Mouse (Mus musculus) cerebellum, adult 9-11 months (tissue): Measurements from ENCODE around the gene Adamts14.
A peak's percentile ranks its signal among the peaks of the same experiment; 100 is the strongest.

Source experiments
- DNase-seq: peaks from one replicate; pipeline ENCODE4 v3.0.0; 2022

Gene Adamts14

DNA sequence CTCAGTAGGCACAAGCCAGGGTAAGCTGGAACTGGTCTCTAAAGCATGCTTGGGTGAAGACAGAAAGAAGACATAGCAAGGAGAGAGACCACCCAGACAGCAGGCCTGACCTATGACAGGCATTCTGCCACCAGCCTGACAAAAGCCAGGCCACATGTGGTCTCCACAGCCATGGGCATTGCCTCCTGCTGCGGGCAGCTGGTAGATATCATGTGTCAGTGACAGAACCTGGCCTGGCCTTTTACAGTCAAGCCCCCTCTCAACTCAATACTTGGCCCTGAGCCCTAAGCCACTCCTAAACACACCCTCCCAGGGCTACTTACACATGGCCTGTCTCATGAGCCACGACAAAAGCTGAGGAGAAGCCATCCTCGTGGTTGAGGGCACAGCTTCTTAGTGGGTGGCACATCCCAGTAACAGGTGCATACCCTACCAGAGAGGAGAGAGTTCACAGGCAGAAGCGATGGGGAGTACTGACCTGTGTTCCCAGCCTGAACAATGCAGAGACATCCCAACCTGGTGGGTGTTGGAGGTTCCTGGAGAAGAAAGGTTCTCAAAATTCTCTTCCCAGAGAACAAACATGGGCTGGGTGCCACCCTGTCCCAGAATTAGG, 46.3 kb downstream of the Adamts14 start:
- no peak for DNase-seq

DNA sequence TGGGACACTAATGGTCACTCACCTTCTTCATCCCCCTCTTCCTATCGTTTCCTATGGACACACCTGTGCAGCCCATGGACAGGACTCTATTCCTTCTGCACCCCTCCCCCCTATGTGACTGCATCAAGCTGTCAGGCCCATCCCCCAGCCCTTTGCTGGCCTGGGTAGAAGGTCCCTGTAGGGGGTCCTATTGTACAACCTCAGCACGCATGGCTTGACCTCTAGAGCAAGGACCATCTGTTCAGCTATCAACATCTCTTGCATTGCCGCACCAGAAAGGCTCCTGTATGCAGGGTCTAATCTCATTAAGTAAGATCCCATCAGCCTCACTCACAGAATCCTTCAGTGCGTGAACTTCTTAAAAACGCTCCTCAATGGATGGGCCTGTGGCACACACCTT, 47.5 kb downstream of the Adamts14 start:
- DNase-seq: no peak

DNA sequence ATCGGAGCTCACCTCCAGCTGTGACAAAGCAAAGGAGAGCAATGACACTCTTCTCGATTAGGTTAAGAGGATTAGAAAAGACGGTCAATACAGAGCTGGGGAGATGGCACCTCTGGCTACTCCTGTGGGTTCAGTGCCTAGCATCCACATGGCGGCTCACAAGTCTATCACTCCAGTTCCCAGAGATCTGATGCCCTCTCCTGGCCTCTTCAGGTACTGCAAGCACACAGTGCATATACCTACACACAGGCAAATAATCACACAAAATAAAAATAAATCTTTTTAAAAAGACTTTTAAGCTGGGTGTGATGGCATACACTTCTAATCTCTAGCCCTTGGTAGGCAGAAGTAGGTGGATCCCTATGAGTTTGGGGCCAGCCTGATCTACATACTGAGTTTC, 53.9 kb downstream of the Adamts14 start:
- DNase-seq: no peak

DNA sequence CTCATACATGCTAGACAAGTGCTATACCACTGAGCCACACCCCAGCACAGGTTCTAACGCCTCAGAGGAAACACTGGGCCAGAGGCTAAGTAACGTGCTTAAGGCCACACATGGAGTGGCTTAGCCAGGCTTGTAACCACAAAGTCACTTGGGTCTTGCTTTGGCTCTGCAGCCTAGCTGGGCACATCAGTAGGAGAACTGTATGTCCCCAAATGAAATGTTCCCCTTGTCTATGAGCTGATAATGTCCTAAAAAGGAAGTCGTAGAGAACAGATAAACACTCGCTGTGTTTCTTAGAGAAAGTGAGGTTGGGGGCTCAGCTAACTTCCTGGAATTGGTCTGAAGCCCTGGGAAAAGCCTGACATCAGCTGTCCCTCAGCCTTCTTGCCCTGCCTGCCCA, 57.1 kb downstream of the Adamts14 start:
- DNase-seq: no peak

DNA sequence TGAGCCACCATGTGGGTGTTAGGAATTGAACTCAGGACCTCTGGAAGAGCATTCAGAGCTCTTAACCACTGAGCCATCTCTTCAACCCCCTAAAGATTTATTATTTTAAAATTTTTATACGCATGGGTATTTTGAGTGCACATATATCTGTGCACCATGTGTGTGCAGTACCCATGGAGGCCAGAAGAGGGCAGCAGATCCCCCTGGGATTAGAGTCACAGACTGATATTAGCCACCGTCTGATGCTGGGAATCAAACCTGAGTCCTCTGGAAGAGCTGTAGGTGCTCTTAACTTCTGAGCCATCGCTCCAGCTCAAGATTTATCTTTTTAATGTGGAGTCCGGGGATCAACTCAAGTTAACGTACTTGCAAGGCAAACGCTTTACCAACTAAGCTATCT, 57.6 kb downstream of the Adamts14 start:
- no peak for DNase-seq

DNA sequence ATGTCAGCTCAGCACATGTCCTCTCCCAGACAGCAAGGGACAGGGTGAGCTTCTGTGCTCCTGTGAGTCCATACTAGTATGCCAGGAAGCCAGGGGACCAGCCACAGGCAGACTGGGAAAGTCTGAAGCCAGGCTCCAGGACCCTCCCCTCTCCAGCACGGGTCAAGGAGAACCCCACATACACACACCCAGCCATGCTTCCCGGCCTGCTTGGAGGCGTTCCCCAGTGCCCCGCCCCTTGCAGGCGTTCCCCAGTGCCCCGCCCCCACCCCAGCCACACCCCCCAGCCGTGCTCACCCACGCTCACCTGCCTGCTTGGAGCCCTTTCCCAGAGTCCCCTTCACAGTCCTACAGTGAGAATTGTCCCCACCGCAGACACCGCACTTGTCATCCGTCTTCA, 60.4 kb downstream of the Adamts14 start:
- DNase-seq: no peak

DNA sequence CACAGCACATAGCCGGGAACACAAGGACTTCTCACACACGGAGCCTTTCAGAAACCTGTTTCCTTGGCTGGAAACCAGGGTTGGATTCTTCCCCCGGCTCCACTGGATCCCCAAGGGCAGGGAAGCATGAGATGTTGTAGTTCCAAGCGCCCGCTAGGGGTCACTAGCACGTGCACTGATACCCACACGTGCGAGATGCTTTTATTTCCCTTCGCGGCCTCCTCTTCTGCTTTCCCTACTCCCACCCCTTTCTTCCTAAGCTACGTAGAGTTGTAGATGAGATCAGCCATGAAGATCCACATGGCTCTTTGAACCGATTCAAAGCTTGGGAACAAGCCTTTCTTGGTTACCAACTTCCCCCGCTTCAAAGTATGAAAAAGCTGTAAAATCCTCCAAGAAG, 61.5 kb downstream of the Adamts14 start:
- DNase-seq: peak; percentile 54

DNA sequence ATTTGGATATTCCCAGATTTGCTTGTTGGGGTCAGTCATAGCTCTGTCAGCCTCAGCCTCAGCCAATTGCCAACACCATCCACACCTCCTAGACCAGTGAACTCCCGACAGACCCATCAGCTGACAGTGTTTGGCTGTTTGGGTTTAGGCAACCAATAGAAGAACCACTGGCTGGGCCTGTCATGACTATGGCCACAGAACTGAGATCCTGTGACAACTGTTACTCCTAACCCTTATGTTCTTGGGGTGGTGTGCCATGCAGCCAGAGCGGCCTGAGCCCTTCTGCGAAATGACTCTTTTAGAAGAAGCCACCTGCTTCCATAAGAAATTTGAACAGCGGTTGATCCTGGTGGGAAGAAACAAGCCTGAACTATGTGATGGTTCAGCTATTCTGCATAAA, 62.1 kb downstream of the Adamts14 start:
- no peak for DNase-seq

DNA sequence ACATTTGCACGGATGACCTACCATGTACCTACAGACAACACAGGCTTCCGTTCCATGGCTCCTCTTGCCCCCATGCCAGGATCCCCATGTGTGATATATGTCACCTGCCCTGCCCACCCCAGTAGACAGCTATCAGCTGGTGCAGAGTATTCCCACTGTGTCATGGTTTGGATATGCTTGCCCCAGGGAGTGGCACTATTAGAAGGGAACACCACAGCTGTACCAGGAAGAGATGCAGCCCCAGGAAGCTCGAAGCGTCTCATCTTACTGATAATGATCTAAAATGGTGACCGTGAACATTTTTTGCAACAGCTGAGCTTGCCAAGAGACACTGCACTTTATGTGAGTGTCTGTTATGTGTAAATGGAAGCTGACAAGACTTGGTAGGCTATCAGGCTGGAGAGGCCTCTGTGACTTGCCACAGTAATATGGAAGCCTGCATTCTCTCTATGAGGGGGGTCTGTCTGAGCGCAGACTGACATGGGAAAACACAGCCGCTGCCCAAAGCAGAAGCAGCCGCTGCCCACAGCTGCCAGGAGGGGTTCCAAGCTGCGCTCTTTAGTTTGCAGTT, 65.0 kb downstream of the Adamts14 start:
- no peak for DNase-seq

DNA sequence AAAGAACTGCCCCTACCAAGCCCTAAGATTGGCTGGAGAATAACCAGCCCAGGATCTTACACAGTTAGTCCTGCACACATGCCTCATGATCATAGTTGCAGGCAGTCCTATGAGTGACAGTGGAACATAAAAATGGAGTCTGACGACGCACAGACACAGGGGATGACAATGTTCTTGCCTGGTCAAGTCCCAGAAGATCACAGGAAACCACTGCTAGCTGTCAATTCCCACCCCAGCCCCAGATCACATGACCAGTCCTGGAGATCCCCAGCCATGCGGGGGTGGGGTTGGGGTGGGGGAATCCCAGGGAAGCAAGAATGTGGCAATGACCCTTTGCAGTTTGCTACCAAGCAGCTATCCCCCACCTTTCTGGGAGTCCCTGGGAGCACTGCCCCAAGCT, 69.3 kb downstream of the Adamts14 start:
- DNase-seq: no peak

DNA sequence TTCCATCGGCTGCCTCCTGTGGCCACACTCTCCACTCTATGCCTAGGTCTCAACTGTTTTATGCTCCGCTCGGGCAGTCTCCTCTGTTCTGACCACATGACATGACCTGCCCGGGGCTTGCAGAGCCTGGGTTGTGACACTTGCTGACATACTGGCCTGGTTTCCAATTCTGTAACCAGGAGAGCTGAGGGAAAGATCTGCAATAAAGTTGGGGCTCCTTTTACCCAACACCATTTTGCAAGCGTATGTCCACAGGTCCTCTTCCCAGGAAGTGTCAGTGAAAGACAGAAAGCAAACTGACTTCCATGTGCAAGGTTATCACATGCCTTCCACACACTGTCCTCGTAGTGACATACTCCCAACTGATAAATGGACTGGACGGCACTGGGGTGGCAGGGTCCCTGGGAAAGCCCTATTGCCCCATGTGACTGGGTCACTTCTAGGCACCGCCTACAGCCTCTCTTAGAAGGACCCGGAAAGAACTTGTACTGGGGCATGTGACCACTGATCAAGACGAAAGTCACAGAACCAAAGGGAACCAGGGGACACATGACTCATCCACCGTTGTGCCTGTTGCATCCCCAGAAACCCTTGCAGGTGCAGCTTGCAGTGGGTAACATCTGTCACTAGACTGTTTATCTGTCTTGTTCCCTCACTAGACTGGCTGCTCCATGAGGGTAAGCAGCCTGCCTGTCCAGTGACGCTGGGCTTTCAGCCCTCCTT, 71.5 kb downstream of the Adamts14 start:
- DNase-seq: no peak

DNA sequence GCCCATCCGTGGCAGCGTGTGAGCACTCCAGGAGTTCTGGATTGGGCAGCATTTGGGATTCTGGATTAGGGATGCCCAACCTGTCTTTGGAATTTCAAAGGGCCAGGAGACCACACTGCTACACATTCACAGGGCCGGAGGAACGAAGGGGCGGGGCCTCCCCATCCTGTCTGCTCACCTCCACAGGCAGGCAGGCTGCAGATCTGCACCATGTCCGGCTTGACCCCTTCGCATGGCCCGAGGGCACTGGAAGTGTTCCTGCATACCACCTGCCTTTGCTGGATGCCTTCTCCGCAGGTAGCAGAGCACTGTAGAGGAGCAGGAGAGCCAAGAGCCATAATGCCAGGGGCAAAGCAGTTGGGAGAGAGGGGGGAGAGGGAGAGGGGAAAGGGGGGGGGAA, 72.2 kb downstream of the Adamts14 start:
- DNase-seq: no peak

DNA sequence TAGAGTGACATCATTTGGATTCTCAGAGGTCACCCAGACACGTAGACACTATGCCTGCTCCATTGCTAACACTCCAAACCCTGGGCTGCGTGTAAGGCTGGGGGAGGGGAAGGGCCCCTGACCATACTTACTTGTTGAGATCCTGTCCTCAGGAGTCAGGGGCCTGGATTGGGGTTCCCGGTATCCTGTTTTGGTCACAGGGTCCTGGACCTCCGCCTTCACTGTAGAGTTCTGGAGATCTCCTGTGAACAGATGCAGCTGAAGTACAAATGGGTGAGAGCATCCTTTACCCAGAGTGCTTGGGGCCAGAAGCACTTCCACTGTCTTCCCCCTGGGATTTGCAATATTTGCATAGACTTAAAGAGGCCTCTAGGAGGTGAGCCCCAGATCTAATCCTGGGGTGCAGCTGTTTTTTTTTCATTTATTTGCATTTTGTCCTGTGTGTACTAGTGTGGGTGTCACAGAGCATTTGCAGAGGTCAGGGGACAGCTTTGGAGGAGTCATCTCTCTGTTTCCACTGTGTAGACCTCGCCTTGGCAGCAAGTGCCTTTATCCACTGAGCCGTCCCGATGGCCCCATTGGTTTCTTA, 72.9 kb downstream of the Adamts14 start:
- DNase-seq: no peak

DNA sequence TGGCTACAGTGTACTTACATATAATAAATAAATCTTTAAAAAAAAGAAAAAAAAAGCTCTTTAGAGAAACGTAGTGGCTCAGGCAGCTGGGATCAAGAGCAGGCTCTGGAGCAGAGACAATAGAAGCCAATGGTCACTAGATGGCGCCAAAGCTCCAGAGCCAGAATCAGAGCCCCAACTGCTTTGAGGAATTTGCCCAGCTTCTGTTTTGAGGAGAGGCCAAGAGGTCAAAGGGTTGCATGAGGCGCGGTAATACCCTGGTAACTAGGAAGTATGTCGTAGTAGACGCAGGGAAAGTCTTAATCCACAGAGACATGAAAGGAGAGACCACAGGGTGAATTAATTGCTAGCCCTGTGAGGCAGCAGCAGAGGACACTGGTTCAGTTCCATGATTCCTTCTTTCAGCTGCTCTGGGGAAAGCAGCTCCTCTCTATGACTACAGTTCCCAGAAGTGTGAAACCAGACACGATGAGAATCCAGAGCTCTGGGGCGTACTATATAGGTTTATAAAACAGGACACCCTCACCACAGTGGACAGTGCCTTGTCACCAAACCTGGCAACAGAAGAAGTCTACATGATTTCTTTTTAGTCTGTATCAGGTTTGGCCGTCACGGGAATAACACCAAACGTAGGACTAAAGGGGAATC, 73.5 kb downstream of the Adamts14 start:
- peak; percentile 57 for DNase-seq

DNA sequence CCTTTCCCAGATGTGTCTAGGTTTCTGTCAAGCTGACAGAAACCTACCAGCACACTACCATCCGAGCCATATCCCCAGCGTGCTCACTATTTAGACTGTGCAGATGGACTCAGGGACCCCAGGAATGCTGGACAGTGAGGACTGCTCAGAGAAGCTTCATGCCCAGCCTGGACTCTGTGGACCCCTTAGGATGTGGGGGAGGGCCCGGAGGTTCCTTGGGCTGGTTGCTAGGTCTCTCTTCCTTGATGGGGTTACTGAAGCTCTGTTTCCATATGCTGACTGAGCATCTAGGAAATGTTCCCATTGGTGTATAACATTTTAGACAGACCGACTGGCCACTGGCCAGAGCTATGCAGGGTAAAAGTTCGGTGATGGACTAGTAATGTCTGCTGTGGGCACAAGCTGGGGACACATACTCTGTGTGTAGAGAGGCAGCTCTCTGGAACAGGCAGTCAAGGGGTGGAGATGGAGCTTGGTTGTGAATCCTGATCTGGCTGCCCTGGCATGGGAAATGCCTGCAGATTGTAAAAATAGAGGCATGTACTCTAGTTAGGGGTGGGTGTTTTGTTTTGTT, 77.4 kb downstream of the Adamts14 start:
- no peak for DNase-seq

DNA sequence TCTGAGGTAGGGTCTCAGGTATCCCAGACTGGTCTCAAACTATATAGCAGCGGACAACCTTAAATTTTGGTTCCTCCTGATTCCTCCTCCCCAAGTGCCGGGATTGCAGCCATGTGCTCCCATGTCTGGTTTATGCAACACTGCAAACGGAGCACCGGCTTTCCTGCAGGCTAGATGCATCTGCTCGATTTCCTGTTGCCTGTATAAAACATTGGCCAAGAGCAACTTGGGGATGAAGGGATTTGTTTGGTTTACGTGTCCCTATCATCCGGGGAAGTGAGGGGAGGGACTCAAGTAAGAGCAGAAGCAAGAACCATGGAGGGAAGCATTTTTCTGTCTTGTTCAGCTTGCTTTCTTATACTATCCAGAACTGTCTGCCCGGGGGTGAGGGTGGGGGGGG, 78.0 kb downstream of the Adamts14 start:
- no peak for DNase-seq

DNA sequence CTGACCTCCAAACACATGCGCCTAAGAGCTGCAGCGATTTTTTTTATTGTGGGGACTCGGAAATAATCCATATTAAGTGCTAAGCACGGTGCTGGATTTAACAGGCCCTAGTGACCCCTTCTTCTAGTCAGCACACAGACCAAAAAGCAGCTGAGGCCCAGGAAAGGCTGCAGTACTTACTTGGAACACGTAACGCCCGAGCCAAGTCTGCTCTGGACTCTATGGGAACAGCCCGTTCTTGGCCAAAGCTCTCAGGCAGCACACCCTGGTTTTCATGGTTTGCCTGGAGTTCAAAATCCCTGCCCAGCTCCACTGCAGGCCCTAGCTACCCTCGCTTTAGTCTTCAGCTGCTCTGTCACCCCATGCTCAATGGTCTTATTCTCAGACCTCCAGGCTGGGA, 78.6 kb downstream of the Adamts14 start:
- DNase-seq: no peak

DNA sequence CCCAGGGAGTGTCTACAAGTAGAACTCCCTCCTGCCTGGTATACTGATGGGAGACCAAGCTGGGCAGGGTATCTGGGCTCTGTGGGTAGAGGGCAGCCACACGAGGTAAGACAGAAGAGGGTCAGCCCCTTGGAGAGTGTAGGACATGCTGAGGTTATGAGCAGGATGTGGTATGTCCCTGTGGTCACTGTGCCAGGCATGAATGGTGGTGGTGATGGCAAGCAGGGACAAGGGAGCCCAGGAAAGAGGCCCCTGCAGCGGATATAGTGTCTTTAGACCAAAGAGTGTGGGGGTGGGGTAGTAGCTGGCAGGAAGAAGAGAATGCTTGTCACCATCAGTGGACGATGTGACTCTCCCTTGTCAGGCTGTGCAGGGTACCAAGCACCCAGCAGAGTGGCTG, 85.2 kb downstream of the Adamts14 start:
- no peak for DNase-seq

DNA sequence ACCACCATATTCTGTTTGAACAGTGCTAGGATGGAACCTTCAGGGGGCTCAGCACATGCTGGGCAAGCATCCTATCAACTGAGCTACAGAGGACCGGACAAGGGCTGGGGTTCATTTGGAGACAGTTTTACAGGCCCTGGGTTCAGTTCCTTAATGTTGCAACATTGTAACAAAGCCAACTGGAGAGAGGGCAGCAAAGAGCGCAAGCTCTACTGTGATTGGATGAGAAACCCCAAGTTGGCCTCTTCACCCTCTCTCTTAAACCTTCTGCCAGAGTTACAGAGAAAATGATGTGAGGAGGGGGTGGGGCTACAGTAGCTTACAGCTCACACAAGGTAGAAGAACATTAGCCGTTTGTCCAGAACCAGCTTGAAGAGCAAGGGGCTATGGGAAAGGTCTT, 86.2 kb downstream of the Adamts14 start:
- DNase-seq: no peak

DNA sequence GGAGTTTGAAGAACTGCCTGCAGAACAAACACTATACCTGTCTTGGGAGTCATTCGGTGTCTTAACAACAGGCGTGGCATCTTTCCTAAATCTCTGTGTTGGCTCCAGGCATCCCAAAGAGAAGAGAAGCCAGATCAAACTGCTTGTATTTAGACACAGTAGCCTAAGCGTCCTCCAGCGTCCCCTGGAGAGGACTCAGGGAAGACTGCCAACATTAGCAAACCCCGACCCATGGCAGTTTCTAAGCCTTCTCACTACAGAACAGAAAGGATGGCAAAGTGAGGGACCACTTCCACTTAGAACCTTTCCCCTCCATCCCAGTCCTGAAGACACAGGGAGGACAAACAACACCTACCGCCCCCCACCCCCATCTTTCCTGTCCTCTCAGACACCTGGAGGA, 93.3 kb downstream of the Adamts14 start:
- DNase-seq: no peak

DNA sequence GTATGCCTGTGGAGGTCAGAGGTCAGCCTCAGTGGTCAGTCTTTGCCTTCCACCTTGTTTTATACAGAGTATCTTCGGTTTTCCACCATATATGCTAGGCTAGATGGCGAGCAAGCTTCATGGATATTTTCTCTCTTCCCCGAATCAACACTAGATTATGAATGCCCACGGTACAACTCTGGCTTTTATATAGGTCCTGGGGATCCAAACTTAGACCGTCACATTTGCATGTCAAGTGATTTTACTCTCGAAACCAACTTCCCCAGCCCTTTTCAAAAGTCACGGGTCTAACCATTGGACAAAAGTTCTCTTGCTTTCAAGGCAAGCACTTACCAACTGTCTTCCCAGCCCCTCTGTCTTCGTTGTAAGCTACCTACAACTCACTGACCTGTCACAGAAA, 94.6 kb downstream of the Adamts14 start:
- no peak for DNase-seq

DNA sequence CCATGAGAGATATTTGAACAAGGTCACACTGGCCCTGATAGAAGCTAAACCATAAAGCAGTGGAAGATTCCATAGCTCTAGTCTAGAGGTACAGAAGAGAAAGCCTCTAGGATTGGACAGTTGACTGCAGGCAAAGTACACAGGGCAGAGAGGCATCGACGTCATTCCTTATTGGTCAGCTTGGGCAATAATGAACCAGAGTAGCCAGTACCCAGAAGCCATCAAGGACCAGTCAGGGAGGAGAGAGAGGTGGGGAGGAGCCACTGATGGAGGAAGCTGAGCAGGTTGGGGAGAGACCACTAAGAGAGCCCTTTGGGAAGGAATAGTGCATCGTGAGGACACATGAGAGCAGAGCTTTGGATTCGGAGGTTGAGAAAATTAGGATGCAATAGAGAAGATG, 95.5 kb downstream of the Adamts14 start:
- DNase-seq: peak; percentile 59

DNA sequence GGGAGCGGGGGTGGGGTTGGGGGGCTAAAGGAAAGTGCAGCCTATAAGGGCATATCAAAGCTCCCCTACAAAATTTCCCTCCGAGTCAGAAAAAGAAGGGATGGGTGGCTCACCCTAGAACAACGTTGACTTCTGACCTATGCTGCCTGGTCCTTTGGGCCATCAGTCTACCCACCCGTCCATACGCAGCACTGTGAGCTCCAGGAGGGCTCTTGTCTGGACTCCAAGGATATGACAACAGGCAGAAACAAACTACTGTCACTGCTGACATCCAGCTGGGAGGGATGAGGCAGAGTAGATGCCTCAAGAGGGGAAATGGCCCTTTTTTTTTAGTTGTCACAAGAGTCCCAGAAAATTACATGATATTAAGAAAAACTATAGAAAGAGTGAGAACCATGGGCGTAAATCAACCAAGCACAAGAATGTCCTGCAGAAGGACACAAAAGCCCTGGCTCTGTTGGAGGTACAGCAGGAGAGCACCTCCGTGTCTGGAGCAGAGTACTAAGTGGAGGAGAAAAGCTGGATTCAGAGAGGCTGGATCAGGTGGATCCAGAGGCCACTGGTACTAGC, 96.9 kb downstream of the Adamts14 start:
- peak; percentile 67 for DNase-seq
